Mouse (Mus musculus): Measurements from ENCODE around the gene Cdca3.
A peak's percentile ranks its signal among the peaks of the same experiment; 100 is the strongest.
"Not testable (repeated sequence)": the region's sequence is repeated elsewhere in the genome, so short reads cannot be mapped to it uniquely, and the experiment has no call there.

Gene Cdca3

GRCm38 (mm10) chr6:124828868-124829798 lies at the start of gene Cdca3, which contains the start of gene Usp5:
Gene Cdca3 (plus strand): TSS chr6:124829547.
Gene Usp5 (minus strand): TSS chr6:124829484.
- DNase-seq (ENCODE audit: extremely low spot score, low spot score) = peak; percentile 98

GRCm38 (mm10) chr6:124779984-124780416 lies 49.3 kb upstream of the Cdca3 start:
- peak; percentile 48 for DNase-seq (ENCODE audit: extremely low spot score, low spot score)

- DNase-seq (ENCODE audit: extremely low spot score, low spot score) = no peak
Measured at GRCm38 (mm10) chr6:124780917-124781316, 48.4 kb upstream of the Cdca3 start.

GRCm38 (mm10) chr6:124782436-124782835 lies 46.9 kb upstream of the Cdca3 start:
- peak; percentile 39 for DNase-seq (ENCODE audit: extremely low spot score, low spot score)

GRCm38 (mm10) chr6:124786756-124787420 lies 42.5 kb upstream of the Cdca3 start:
- no peak for DNase-seq (ENCODE audit: extremely low spot score, low spot score)

- no peak for DNase-seq (ENCODE audit: extremely low spot score, low spot score)
Measured at GRCm38 (mm10) chr6:124787722-124788121, 41.6 kb upstream of the Cdca3 start.

GRCm38 (mm10) chr6:124789519-124789918 lies 39.8 kb upstream of the Cdca3 start:
- DNase-seq (ENCODE audit: extremely low spot score, low spot score) = no peak

GRCm38 (mm10) chr6:124790121-124790520 lies 39.2 kb upstream of the Cdca3 start:
- DNase-seq (ENCODE audit: extremely low spot score, low spot score) = no peak

- DNase-seq (ENCODE audit: extremely low spot score, low spot score) = no peak
Measured at GRCm38 (mm10) chr6:124791911-124792310, 37.4 kb upstream of the Cdca3 start.

GRCm38 (mm10) chr6:124795781-124796180 lies 33.6 kb upstream of the Cdca3 start:
- DNase-seq (ENCODE audit: extremely low spot score, low spot score) = no peak

- DNase-seq (ENCODE audit: extremely low spot score, low spot score) = no peak
Measured at GRCm38 (mm10) chr6:124796200-124796599, 33.1 kb upstream of the Cdca3 start.

GRCm38 (mm10) chr6:124802400-124802799 lies 26.9 kb upstream of the Cdca3 start:
- DNase-seq (ENCODE audit: extremely low spot score, low spot score) = not testable (repeated sequence)

- no peak for DNase-seq (ENCODE audit: extremely low spot score, low spot score)
Measured at GRCm38 (mm10) chr6:124803061-124803460, 26.3 kb upstream of the Cdca3 start.

- not testable (repeated sequence) for DNase-seq (ENCODE audit: extremely low spot score, low spot score)
Measured at GRCm38 (mm10) chr6:124803691-124804090, 25.7 kb upstream of the Cdca3 start.

GRCm38 (mm10) chr6:124804341-124804740 lies 25.0 kb upstream of the Cdca3 start:
- no peak for DNase-seq (ENCODE audit: extremely low spot score, low spot score)

GRCm38 (mm10) chr6:124805341-124806321 lies 23.7 kb upstream of the Cdca3 start:
- peak; percentile 91 for DNase-seq (ENCODE audit: extremely low spot score, low spot score)

- DNase-seq (ENCODE audit: extremely low spot score, low spot score) = no peak
Measured at GRCm38 (mm10) chr6:124806446-124807140, 22.8 kb upstream of the Cdca3 start.

- DNase-seq (ENCODE audit: extremely low spot score, low spot score) = no peak
Measured at GRCm38 (mm10) chr6:124807366-124807765, 22.0 kb upstream of the Cdca3 start.

GRCm38 (mm10) chr6:124807986-124808357 lies 21.4 kb upstream of the Cdca3 start:
- no peak for DNase-seq (ENCODE audit: extremely low spot score, low spot score)

- DNase-seq (ENCODE audit: extremely low spot score, low spot score) = peak; percentile 81
Measured at GRCm38 (mm10) chr6:124808358-124809012, 20.9 kb upstream of the Cdca3 start, which contains the start of gene Spsb2. Gene Spsb2 (plus strand): TSS chr6:124808661.
